Mouse (Mus musculus) myocyte (in vitro differentiated cells): Measurements from ENCODE around the gene Agtrap. TPM values are rescaled to one million over a fixed set of nuclear protein-coding genes. Genes with fewer than 3 reads are reported as not detected.
A peak's percentile ranks its signal among the peaks of the same experiment; 100 is the strongest.

Experiments used
- H3K27me3 ChIP-seq: one replicate; pipeline ENCODE4 v1.6.1; 2011; ENCODE audit not compliant: control insufficient read depth, insufficient read depth, insufficient read length
- H3K36me3 ChIP-seq: one replicate; pipeline ENCODE4 v1.6.1; 2011; ENCODE audit not compliant: control insufficient read depth, insufficient read depth
- H3K4me2 ChIP-seq: one replicate; pipeline ENCODE4 v1.6.1; 2011; ENCODE audit warnings: low read depth, control low read depth
- H3K4me3 ChIP-seq: one replicate; pipeline ENCODE4 v1.5.1; 2011; ENCODE audit warnings: mild to moderate bottlenecking, control low read depth, moderate library complexity
- H3K79me2 ChIP-seq: one replicate; pipeline ENCODE4 v1.6.1; 2011; ENCODE audit not compliant: control insufficient read depth, insufficient read depth
- H3ac ChIP-seq: one replicate; pipeline ENCODE4 v1.6.1; 2011; ENCODE audit not compliant: control insufficient read depth, insufficient read length
- CEBPB ChIP-seq: IDR thresholded peaks from 2 replicates; pipeline ENCODE4 v1.6.1; 2011; ENCODE audit warnings: mild to moderate bottlenecking, moderate library complexity; ENCODE audit not compliant: poor library complexity, insufficient read depth, severe bottlenecking
- E2F4 ChIP-seq: IDR thresholded peaks from one replicate; pipeline ENCODE4 v1.6.1; 2011; ENCODE audit warnings: mild to moderate bottlenecking, control low read depth, moderate library complexity; ENCODE audit not compliant: insufficient read depth
- MAX ChIP-seq: IDR thresholded peaks from one replicate; pipeline ENCODE4 v1.6.1; 2011; ENCODE audit warnings: low read depth, mild to moderate bottlenecking, control low read depth
- MYOD1 ChIP-seq, 3 experiments: IDR thresholded peaks; one replicate each; pipeline ENCODE4 v1.6.1; 2011; ENCODE audit warnings: control low read depth in 2 of 3, low read depth in 2 of 3, mild to moderate bottlenecking in 2 of 3, moderate library complexity in 1 of 3; ENCODE audit not compliant: insufficient read length in 2 of 3, control insufficient read depth in 1 of 3
- MYOG ChIP-seq, 3 experiments: IDR thresholded peaks; one replicate each; pipeline ENCODE4 v1.6.1; 2011; ENCODE audit warnings: control low read depth in 2 of 3, low read depth in 2 of 3, mild to moderate bottlenecking in 2 of 3; ENCODE audit not compliant: insufficient read length in 2 of 3, control insufficient read depth in 1 of 3, insufficient read depth in 1 of 3
- POLR2A ChIP-seq: IDR thresholded peaks from one replicate; pipeline ENCODE4 v1.6.1; 2011; ENCODE audit warnings: low read depth, mild to moderate bottlenecking, control low read depth, moderate library complexity; ENCODE audit not compliant: insufficient read length
- POLR2AphosphoS2 ChIP-seq: IDR thresholded peaks from one replicate; pipeline ENCODE4 v1.6.1; 2011; ENCODE audit warnings: low read depth, control low read depth; ENCODE audit not compliant: insufficient read length
- REST ChIP-seq: IDR thresholded peaks from one replicate; pipeline ENCODE4 v1.6.1; 2011; ENCODE audit warnings: mild to moderate bottlenecking, control low read depth, moderate library complexity; ENCODE audit not compliant: insufficient read depth, insufficient read length
- SRF ChIP-seq: IDR thresholded peaks from one replicate; pipeline ENCODE4 v1.6.1; 2011; ENCODE audit warnings: low read depth; ENCODE audit not compliant: control insufficient read depth, insufficient read length
- TCF12 ChIP-seq: IDR thresholded peaks from one replicate; pipeline ENCODE4 v1.6.1; 2011; ENCODE audit warnings: mild to moderate bottlenecking, control low read depth; ENCODE audit not compliant: poor library complexity, insufficient read depth, severe bottlenecking
- TCF3 ChIP-seq: IDR thresholded peaks from one replicate; pipeline ENCODE4 v1.6.1; 2011; ENCODE audit warnings: low read depth, control low read depth; ENCODE audit not compliant: insufficient read length
- USF1 ChIP-seq: IDR thresholded peaks from one replicate; pipeline ENCODE4 v1.6.1; 2011; ENCODE audit warnings: low read depth, mild to moderate bottlenecking, control low read depth, moderate library complexity
- polyA plus RNA-seq: library from polyadenylated mRNA; unstranded; fragments of >200 nt; fragmentation: generic; extraction: Trizol; gene quantifications from one replicate; pipeline ENCODE4 v1.2.1, GENCODE M21; 2012; ENCODE audit warnings: missing spikeins

The Agtrap gene
- polyA plus RNA-seq, 1 experiment = 10.9 TPM

DNA sequence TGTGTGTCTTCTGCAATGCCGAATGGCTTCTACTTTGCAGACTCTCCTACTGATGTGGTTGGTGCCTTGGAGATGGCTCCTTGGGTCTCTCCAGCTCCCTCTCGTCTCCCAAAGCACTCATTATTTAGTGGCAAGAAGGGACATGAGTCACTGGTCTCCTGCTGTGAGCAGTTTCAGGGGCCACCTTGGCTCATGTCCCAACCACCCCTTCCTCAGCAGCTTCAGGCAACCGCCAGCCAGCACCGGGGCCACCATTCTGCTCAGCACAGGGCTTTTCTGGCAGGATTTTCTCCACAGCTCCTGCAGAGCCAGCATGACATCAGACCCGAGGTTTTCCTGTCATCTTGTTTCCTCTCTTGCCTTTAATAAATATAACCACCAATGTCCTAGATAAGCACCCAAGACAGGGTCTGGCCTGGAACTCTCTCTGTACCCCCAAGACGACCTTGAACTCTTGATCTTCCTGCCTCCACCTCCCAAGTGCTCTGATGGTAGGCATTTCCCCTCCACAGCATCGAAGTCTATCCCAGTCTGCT lies 20.8 kb upstream of the Agtrap start:
- no peaks in the 10 kb centered on the region for H3K36me3 ChIP-seq
- no peak overlapping the region for H3K4me2 ChIP-seq
- TF ChIP-seq POLR2AphosphoS2 = no peak
- no peak for TF ChIP-seq POLR2A
- no peak for TF ChIP-seq MAX
- no peak for TF ChIP-seq TCF12
- no peak for TF ChIP-seq REST
- no peak for TF ChIP-seq E2F4
- no peak for TF ChIP-seq SRF
- TF ChIP-seq TCF3 = no peak
- TF ChIP-seq CEBPB = no peak
- no peak for TF ChIP-seq MYOG (IDR thresholded peaks at IDR 0.05; ENCODE audit: control insufficient read depth in 1 of 3, insufficient read depth in 1 of 3, insufficient read length in 2 of 3, low read depth in 2 of 3)
- TF ChIP-seq MYOD1 (IDR thresholded peaks at IDR 0.05; ENCODE audit: control insufficient read depth in 1 of 3, insufficient read length in 2 of 3, low read depth in 2 of 3) = no peak
- TF ChIP-seq USF1 = no peak

GRCm38 (mm10) chr4:148107621-148108291 lies 19.9 kb upstream of the Agtrap start:
- no peak overlapping the region for H3K4me2 ChIP-seq
- no peaks in the 10 kb centered on the region for H3K79me2 ChIP-seq
- H3K4me3 ChIP-seq = no peak overlapping the region
- H3K27me3 ChIP-seq = peaks cover 17% of the 10 kb centered on the region
- TF ChIP-seq USF1 = no peak
- TF ChIP-seq MYOG (IDR thresholded peaks at IDR 0.05; ENCODE audit: control insufficient read depth in 1 of 3, insufficient read depth in 1 of 3, insufficient read length in 2 of 3, low read depth in 2 of 3) = peak in 1 of 3 experiments; percentile 53
- no peaks in the 10 kb centered on the region for H3K36me3 ChIP-seq
- H3ac ChIP-seq = no peak overlapping the region

More for the DNA sequence above, 20.8 kb upstream of the Agtrap start:
- H3K4me3 ChIP-seq = no peak overlapping the region
- H3K79me2 ChIP-seq = no peaks in the 10 kb centered on the region
- peaks cover 20% of the 10 kb centered on the region for H3K27me3 ChIP-seq
- H3ac ChIP-seq = no peak overlapping the region

DNA sequence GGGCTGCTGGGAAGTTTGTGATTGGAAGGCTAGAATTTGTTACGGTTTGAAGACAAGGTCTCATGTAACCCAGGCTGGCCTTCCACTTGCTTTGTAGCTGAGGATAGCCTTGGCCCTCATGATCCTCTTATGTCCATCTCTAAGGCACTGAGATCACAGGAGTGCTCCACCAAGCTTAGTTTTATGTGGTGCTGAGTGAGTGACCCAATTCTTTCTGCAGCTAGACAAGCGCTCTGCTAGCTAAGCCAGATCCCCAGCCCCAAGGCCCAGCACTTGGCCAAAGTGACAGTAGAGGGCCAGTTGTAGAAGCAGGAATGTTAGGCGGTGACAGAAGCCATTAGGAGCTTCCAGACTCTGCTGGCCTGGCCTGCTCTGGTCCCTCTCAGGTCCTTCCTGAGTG lies 16.3 kb upstream of the Agtrap start:
- Histone ChIP-seq H3K4me2 (no peak overlapping the region), H3K79me2 (no peaks in the 10 kb centered on the region), H3K4me3 (no peak overlapping the region), H3ac (no peak overlapping the region), H3K36me3 (no peaks in the 10 kb centered on the region), H3K27me3 (peaks cover 29% of the 10 kb centered on the region)
- no peak for TF ChIP-seq MYOD1 (IDR thresholded peaks at IDR 0.05; ENCODE audit: control insufficient read depth in 1 of 3, insufficient read length in 2 of 3, low read depth in 2 of 3)
- TF ChIP-seq TCF3 = no peak
- TF ChIP-seq MYOG (IDR thresholded peaks at IDR 0.05; ENCODE audit: control insufficient read depth in 1 of 3, insufficient read depth in 1 of 3, insufficient read length in 2 of 3, low read depth in 2 of 3) = no peak
- TF ChIP-seq TCF12 = no peak
- TF ChIP-seq SRF = no peak
- no peak for TF ChIP-seq USF1
- TF ChIP-seq POLR2AphosphoS2 = no peak
- TF ChIP-seq CEBPB = no peak
- no peak for TF ChIP-seq MAX
- no peak for TF ChIP-seq POLR2A
- TF ChIP-seq E2F4 = no peak
- no peak for TF ChIP-seq REST

GRCm38 (mm10) chr4:148101801-148102527 lies 14.1 kb upstream of the Agtrap start:
- H3ac ChIP-seq = no peak overlapping the region
- no peaks in the 10 kb centered on the region for H3K79me2 ChIP-seq
- peaks cover 36% of the 10 kb centered on the region for H3K27me3 ChIP-seq
- peak in 2 of 3 experiments; percentile 22 to 70 for TF ChIP-seq MYOG (IDR thresholded peaks at IDR 0.05; ENCODE audit: control insufficient read depth in 1 of 3, insufficient read depth in 1 of 3, insufficient read length in 2 of 3, low read depth in 2 of 3)
- no peak for TF ChIP-seq REST
- no peak for TF ChIP-seq MAX
- TF ChIP-seq MYOD1 (IDR thresholded peaks at IDR 0.05; ENCODE audit: control insufficient read depth in 1 of 3, insufficient read length in 2 of 3, low read depth in 2 of 3) = peak in 2 of 3 experiments; percentile 50 to 56
- TF ChIP-seq CEBPB = no peak
- no peak for TF ChIP-seq E2F4
- no peaks in the 10 kb centered on the region for H3K36me3 ChIP-seq
- H3K4me3 ChIP-seq = no peak overlapping the region
- no peak overlapping the region for H3K4me2 ChIP-seq

DNA sequence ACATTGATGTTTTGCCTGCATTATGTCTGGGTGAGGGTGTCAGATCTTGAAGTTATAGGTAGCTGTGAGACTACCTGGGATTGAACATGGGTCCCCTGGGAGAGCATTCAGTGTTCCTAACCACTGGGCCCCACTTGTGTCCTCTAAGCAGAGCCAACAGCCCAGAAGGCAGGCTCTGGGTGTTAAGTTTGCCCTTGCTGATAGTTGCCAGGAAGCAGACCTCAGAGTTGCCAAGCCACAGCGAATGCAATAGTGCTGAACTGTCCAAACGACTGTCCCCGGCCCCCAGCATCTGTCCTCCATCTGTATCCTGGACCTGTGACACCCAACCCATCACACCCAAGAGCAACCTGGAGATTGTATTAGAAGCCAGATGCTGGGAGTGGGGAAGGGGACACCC lies 10.8 kb upstream of the Agtrap start:
- Histone ChIP-seq H3K79me2 (no peaks in the 10 kb centered on the region), H3K27me3 (peaks cover 41% of the 10 kb centered on the region), H3ac (no peak overlapping the region), H3K36me3 (no peaks in the 10 kb centered on the region), H3K4me2 (no peak overlapping the region), H3K4me3 (no peak overlapping the region)
- TF ChIP-seq USF1 (no peak), MAX (no peak), TCF12 (no peak), SRF (no peak), E2F4 (no peak), MYOD1 (IDR thresholded peaks at IDR 0.05; ENCODE audit: control insufficient read depth in 1 of 3, insufficient read length in 2 of 3, low read depth in 2 of 3) (no peak), CEBPB (no peak), POLR2AphosphoS2 (no peak), POLR2A (no peak), TCF3 (no peak), REST (no peak), MYOG (IDR thresholded peaks at IDR 0.05; ENCODE audit: control insufficient read depth in 1 of 3, insufficient read depth in 1 of 3, insufficient read length in 2 of 3, low read depth in 2 of 3) (no peak)
